Mouse (Mus musculus) layer of hippocampus, adult 11-12 months (tissue): ENCODE results near the gene Thrap3.
"Not testable (repeated sequence)": the region's sequence is repeated elsewhere in the genome, so short reads cannot be mapped to it uniquely, and the experiment has no call there.

Experiments used
- DNase-seq: peaks from one replicate; pipeline ENCODE4 v3.0.0; 2022; ENCODE audit warnings: low spot score

Gene Thrap3

DNA sequence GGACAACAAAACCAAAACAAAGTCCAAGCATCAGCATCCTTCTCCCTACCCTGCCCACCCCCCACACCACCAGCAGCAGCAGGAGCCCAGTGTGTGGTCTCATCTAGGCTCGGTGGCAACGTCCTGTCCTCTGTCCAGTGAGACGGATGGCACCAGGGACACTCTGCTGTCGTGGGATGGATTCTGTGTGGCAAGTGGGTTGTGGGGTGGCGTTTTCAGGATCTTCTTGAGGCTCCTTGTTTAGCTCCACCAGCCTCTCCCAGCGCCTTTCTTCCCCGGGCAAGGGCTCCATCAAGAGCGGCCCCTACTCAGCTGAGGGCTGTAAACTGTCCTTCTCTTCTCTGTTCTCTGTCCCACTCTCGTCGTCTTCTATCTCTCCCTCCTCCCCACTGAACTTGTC, 37.5 kb downstream of the Thrap3 start:
- DNase-seq, result not testable (repeated sequence)

DNA sequence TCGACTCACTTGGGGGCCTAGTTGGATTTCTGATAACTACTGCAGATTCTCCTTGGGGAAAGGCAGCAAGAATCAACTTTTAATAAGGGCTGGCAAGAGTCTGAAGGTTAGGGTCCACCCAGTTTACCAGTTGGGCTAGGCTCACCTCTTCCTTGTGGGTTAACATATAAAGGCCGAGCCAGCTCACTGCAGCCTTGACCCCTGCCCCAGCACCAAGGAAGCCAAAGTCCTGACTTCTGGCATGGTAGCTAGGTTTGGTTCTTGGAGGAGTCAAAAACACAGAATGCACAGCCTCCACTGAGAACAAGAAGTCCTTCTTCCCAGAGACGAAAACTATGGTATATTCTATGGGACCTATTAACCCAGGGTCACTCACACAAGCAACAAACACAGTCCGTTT, 38.9 kb downstream of the Thrap3 start:
- DNase-seq, result no peak

DNA sequence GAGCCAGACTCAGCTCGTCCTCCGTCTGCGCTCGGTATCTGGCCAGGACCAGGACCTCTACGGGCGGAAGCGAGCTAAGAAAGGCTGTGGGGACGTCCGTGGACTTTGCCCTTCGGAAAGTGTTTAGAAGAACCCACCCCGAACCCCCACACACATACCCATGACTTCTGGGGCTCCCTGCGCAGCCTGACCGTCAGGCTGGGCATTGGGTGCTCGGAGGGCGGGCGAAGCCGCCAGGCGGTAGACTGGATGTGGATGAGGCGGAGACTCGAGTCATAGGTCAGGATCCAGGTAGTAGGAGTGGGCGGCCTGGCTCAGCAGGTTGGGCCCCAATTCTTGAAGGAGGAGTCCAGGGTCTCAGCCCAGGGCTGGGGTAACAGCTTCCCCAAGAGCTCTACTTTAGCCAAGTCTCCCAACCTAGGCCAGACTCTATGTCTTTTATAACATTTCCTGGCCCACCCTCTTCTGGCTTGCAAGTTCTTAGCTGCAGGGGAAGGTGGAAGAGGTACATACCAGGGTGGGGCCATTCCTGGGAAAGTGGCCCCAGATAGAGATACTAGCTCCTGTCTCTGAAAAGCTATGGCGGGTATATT, 39.4 kb downstream of the Thrap3 start, which contains the start of gene Sh3d21:
TSS of gene Sh3d21 (minus strand) at position 425 of the 593 bp plus-strand sequence.
- DNase-seq, result no peak

DNA sequence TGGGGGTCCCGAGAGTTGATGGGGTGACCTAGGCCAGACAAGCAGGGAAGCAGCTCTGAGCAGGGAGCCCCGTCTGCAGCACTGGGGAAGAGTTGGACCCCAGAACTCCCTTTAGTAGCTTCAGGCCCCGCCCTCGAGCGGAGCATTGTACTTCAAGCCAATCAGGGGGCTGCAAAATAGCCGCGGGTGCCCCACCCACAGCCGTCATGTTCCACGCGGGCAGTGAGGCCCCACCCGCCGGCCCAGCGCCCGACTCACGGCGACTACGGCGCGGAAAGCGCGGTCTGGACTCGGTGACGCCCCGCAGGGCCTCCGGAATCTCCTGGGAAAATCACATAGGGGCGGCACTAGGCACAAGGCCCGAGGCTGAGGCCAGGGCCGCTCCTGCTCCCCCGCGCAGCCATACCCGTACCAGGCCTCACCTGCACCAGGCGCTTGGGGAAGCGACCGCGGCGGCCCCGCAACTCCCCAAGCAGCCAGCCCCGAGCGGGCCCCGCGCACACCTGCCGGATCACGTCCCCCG, 40.0 kb downstream of the Thrap3 start:
- DNase-seq, result peak; percentile 83

DNA sequence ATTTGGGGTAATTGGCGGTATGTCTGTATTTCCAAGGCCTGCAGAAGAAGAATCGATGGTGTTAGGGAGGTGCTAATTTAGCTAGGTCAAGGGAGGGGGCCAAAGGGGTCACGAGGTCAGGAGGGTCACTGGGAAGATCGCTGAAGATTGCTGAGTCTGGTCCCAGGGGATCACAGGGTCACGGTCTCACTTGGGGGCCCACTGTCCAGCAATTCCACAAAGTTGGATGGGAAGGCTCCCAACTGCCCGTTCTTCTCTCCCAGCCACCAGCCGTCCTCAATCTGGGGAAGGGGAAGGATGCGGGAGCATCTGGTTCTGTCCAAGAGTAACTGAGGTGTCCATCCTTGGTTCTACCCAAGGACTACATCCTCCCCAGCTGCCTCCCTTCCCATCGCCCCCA, 40.6 kb downstream of the Thrap3 start:
- DNase-seq, result no peak

DNA sequence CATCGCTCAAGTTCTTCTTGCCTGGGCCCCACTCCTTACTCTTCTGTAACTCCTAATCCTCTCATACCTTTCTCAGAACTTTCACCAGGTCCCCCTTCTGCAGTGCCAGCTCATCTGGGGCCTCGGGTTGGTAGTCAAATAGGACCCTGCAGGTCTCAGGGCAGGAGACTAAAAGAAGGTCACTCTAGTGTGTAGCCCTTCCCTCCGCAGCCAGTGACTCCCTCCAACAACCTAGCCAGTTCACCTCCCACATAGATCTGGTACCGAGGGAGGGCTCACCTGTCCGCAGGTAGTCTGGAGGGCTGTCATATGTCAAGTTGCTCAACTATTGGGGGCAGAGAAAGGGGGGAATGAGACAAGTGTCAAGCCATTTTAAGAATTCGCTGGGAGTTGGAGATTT, 41.1 kb downstream of the Thrap3 start:
- DNase-seq, result no peak

DNA sequence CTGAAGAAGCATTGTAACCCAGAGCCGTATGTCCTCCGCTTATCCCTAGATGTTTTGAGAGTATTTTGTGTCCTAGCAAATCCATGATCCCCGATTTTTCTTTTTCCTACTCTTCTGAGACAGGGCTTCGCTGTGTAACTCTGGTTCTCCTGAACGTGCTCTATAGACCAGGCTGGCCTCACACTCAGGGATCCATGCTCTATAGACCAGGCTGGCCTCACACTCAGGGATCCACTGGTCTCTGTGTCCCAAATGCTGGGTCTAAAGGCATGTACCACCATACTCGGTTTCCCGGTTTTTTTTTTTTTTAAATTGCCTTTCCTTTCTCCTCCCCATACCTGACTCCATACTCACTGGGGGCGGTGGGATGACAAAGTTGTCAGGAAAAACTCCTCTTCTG, 41.6 kb downstream of the Thrap3 start:
- DNase-seq, result no peak

DNA sequence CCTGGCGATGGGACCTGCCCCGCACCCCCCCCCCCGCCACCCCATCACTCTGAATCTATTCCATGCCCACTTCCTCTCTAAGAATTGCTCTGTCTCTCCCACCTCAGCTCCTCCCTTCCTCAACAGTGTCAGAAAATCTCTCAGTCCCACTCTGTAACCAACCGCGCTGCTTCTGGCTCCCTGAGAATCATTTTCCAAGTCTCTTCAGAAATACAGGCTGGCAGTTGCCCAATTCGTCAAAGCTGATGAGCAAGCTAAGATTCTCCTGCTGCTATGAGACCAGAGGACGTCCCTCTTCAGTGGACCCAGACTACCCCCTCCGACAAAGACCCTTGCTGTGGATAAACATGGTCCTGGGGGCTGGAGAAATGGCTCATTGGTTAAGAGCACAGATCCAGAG, 43.1 kb downstream of the Thrap3 start:
- no peak for DNase-seq

DNA sequence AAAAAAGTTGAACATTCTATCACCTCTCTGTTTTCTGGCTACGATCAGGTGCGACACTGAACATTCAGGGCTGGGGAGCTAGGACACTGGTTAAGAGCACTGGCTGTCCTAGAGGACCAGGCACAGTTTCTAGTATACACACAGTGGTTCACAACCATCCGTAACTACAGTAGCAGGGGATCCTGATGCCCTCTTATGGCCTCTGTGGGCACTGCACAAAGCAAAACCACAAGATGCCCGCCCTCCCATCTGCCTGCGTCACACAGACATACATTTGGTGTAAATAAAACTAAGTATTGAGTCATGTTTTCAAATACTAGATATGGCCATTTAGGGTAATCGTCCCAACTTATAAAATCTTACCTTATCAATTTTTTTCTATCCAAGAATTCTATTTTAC, 45.0 kb downstream of the Thrap3 start:
- no peak for DNase-seq

DNA sequence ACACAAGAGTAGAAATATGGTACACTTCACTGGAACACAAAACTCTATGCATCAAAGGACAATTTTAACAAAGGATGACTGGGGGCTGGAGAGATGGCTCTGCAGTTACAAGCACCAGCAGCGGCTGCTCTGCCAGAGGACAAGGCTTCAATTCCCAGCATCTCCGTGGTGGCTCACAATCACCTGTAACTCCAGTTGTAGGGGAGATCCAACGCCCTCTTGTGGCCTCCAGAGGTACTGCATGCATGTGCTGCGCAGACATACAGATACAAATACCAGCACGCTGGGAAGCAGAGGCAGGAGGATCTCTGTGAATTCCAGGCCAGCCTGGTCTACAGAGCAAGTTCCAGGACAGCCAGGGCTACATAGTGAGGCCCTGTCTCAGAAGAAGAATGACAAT, 45.9 kb downstream of the Thrap3 start:
- no peak for DNase-seq

DNA sequence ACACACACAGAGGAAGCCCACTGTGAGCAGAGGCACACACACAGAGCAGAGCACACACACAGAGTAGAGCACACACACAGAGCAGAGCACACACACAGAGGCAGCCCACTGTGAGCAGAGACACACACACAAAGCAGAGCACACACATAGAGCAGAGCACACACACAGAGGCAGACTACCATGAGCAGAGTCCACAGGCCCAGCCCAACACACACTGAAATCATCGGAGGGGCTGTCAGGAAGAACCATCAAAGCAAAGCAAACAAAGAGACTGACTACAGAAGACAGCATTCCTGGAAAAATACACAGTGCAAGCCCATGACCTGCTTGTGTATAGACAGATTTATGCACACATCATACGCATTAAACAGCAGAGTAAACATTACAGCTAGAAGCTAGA, 46.7 kb downstream of the Thrap3 start:
- DNase-seq, result no peak

DNA sequence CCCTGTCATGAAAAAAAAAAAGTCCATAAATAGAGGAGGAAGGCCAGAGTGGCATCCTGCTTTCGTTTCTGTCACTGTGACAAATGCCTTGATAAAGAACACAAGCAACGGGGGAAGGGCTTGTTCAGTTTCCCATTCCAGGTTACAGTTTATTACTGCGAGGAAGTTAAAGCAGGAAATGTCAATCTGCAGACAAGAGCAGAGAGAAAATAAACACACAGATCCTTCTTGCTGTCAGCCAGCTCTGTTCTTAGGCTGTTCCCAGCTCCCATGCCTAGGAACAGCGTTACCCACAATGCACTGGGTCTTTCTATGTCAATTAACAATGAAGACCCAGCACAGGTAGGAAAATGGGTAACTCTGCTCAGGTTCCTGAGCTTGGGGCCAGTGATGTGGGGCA, 47.4 kb downstream of the Thrap3 start:
- no peak for DNase-seq

DNA sequence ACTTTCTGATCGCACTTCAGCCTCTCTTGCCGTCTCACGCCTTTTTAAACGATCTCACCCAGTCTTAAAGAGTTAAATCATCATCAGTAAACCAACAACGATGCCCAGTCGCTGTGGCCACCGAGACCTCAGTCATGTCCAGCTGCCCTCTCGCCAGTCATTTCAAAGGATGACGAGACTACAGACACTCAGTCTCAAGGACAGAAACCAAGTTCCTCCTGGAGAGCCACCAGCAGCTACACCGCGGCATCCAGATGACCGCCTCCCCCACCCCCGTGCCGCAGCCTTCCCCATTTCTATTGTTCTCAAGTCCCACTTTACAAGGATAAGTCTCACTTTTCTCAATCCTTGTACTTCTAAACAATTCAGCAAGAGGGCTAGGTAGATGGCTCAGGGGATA, 49.7 kb downstream of the Thrap3 start:
- no peak for DNase-seq

DNA sequence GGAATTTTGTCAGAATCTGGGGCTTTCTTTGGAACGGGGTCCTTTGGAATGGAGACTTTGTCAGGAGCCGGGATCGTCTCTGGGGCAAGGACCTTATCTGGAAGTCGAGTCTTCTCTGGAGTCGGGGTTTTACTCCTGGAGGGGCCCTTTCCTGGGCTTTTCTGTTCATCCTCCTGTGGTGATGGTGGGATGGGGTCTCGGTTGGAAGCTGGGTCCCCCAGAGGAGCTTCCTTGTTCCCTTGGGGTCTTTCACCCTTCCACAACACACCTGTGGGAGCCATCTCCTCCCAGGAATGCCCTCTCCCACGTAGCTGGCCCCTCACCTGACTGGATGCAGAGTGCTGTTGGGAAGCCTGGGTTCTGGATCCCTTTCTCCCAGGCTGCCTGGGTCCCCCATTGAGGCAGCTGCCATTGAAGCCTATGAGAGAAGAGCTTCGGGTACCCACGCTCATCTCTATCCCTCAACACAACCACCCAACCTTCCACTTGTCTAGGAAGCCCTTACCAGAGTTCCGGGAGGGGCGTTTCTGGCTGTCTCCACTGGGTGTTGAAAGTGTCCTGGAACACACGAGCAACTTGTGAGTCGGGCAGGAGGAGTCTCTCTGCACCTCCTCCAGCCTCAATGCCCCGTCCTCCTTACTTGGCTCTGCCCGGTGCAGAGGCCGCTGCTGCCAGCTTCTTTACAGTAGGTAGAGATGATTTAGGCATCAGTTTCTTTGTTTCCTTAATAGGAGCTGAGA, 50.7 kb downstream of the Thrap3 start:
- no peak for DNase-seq

DNA sequence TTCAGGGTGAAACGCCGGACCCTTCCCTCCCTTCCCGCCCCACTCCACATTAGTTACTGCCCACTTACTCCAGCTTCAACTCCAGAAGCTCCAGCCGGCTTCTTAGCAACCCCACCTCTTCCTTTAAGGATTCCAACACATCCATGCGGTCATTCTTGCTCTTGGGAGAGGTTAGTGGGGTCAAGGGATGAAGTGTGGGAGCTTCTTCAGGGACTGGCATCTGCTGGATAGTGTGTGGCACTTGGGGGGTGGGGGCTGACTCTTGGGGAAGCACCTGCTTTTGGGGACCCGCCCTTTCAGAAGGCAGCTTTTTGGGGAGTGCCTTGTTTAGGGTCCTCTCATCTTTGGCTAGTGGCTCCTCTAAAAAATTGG, 51.6 kb downstream of the Thrap3 start:
- no peak for DNase-seq

DNA sequence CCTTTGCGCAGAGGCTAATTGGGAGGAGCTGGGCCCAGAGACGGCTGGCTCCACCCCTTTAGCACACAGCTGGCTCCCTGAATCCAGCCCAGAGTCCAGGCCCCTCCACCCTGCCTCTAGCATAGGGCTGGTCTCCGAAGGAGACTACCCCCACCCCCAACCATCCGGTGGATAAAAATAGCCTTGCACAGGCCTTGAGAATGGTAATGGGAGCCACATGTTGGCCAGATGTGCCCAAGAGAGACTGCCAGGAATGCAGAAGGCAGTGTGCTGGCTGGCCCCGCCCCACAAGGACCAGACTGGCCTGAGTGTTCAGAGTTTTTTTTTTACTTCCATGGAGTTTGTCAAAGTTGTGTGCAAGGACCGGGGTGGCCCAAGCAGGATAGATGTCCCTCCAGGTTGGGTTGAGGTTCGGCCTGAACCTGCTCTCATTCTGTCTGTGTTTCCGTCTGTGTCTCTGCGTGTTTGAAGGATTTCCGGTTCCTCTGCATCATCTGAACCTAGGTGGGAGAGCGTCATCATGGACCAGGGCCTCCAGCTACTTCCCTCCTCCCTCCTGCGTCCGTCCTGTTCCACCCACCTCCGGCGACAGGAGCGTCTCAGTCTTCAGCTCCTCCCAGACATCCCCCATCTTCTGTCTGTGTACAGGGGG, 52.1 kb downstream of the Thrap3 start:
- no peak for DNase-seq

DNA sequence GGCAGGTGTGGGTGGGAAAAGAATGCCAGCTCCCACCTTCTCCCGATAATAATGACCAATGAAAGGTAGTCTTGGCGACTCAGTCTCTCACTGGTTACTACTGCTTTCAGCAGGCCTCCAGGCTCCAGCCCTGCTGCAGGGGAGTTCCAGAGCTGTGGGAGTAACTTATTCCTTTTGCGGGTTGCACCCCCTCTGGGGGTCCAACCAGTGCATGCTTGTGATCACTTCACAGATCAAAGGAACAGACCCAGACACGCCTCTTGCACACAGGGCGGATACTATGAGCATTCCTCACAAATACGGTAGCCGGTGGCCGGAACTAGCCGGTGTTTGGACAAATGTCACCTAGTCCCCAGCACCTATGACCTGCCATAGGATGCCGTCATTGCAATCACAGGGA, 52.8 kb downstream of the Thrap3 start:
- no peak for DNase-seq

DNA sequence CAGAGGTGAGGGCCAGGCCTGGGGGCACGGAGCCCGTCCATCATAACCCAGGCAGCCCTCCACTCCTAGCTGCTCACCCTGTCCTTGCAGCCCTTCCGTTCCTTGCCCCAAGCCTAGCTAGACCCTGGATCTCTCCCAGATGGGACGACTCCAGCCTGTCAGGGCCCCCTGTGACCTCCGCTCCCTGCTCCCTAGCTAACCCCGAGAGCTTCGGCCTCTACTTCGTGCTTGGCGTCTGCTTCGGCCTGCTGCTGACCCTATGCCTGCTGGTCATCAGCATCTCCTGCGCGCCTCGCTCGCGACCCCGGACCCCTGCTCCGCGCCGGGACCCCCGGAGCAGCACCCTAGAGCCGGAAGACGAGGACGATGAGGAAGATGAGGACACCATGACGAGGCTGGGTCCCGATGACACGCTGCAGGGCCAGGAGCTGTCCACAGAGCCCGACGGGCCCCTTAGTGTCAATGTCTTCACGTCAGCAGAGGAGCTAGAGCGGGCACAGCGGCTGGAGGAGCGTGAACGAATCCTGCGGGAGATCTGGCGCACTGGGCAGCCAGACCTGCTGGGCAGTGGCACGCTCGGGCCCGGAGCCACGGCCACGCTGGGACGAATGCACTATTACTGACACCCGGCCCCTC, 53.4 kb downstream of the Thrap3 start:
- DNase-seq, result no peak

DNA sequence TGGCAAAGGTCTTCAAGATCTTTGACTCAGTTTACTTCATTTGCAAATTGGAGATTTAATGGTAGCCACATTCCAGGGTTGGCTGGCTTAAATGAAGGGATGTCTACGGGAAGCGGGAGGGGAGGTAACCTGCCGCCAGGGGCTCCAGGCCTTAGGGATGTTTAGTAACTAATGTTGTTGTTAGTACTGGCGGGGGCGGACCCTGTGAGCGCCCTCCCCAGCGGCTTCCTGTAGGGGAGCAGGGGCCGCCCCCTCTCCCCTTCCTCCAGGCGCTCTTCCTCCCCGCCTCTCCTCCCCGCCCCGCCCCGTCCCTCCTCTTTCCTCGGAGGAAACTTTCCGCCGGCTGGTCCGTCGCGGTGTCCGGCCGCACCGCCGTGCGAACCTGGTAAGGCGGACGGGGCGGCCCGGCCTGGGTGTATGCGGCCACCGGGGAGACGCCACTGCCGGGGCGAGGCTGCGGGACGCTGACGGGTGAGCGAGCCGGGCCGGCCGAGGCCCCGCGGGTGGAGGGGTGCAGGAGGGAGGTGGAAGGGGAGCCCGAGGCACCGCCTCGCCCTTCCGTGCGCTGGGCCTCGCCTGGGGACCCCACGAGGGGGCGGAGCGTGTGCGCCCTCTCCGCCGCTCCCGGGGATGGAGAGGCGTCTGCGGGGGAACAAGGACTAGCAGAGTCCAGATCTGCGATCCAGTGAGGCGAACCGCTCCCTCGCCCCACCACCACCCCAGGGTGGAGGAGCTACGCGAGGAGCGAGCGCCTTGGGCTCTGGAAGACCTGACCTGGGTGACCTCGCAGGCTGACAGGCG, 54.2 kb downstream of the Thrap3 start:
- DNase-seq, result no peak

DNA sequence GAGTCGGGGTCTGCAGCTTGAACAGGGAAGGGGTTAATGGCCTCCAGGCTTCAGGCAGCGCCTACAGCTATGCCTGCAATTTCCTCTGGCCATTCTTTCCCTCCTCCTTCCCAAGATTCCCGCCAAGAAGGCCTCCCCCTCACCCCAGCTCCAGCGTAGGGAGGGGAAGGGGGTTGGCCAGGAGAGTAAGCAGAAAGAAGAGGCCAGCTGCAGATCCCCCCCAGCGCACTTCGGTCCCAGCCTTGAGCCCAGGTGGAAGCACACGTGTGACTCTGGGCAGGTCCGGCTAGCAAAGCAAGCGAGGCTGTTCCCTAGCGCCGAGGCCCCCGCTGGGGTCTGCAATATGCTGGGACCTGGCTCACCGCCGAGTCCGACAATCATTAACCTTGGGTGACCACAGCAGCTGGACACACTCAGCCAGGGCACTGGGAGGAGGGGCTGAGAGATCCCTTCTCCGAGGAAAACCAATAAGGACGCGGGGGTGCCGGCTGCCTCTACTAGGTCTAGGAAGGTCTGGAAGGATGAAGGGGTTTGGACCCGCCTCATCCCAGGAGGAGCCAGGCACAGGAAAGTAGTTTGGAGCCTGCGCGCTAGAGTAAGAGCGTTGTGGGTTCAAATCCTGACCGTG, 54.9 kb downstream of the Thrap3 start, which contains the start of gene Eva1b:
TSS of gene Eva1b (plus strand) at position 212 of the 628 bp plus-strand sequence.
- DNase-seq, result no peak

DNA sequence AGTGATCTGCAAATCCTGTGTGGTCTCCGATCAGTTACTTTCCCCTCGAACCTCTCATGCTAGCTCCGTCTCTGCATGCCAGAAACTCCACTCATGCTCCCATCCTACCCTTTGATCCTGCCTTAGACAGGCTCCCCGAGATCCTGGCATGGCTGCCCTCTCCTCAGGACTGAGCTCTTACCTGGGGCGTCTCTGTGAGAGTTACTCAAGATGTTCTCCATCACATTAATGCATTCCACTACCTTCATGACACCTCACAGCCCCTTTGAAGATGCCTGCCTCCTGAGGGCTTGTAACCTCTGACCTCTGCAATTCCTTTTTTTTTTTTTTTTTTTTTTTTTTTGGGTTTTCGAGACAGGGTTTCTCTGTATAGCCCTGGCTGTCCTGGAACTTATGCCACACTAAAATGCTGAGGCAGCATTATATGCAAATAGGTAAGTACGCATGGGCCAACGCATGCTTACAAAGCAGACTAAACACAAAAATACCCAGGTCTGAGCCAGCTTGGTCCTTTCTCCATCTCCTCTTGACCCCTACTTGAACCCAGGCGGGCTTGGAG, 55.5 kb downstream of the Thrap3 start:
- no peak for DNase-seq
